Mouse (Mus musculus): Measurements from ENCODE around the gene Rnf26. TPM values are rescaled to one million over a fixed set of nuclear protein-coding genes. Genes with fewer than 3 reads are reported as not detected.

Gene Rnf26
- 30.0 and 33.0 TPM in 2 replicates for polyA plus RNA-seq (2012; rRNA removed)

DNA sequence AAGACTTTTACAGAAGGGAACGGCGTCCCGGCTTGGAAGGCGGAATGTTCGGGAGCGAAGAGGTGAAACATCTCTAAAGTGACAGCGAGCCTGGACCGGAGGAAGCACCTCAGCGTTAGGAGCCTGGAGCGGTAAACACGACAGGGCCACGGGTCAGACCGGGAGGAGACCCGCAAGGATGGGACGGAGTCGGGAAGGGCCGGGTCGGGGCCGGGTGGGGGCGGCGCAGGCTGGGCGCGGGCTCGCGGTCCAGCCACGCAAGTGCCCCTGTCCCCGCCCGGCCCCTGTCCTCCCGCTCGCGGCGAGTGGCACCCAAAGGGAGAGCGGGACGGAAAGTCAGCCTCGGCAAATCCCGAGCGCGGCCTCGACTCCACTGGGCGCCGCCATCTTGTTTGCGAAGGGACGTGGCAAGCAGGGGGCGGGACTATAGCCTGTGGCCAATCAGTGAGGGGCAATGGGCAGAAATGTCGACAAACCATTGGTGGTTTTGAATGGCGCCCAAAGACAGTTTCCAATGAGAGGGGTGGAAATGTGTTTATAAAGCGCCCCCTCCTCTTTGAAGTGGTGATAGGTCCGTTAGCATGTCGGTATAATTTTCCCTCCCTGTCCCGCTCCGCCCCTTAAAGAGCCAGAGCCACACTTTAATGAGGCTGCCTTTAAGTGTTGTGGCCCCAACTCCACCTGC, at the start of gene Rnf26, which contains the start of gene Gm49380:
Rnf26 (minus strand) TSS at position 413 of the 685 bp plus-strand sequence.
Gm49380 (minus strand) TSS at position 396 of the 685 bp plus-strand sequence.

DNA sequence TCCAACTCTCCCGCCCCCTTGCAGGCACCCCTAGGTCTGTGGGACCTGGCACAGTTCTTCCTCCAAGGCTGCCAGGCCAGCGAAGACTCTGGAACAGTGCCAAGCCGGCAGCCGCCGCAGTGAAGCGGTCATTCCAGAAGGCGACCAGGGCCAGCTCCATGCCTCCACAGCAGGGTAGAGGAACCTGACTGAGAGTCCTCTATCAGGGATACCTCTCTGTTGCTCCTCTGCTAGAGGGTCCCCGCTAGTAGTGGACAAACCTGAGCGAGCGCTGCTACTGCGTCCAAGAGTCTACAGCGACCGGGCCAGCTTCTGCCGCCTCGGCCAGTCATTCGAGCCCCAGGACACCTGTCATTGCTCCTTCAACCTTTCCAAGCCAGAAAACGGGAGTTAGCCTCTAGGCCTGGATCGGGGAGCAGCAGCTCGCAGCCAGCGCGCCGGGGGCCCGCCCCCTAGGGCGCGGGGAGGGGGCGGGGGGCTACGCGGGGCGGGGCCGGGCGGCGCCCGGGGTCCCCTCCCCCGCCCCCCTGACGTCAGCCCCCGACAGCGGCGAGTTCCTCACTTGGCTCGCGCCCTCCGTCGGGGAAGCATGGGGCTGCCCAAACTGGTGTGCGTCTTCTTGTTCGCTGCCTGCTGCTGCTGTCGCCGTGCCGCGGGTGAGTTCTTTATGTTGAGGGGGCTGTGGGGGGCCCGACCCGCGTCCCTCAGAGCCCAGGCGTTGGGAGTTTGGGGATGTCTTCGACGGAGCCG, 21.0 kb upstream of the Rnf26 start, which contains the start of gene Mcam:
Mcam (plus strand) TSS at position 369 of the 750 bp plus-strand sequence.

DNA sequence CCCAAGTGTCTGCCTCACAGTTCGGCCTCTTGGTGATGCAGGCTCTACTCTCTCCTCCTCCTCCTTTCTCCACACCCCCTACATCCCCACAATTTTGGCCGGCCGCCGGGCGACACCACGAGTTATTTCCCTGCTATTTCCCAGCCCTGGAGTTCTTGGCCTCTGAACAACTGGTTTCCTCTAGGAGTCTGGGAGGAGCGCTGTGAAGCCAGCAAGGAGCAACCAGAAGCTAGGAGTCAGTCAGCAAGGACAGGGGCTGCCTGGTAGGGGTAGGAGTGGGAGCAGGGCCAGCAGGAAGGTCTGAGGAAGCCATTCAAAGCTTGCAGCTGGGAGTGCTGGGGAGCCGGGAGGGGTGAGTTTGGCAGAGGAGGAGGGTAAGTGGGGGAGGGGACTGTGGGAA, 6.2 kb downstream of the Rnf26 start, which contains the start of gene C1qtnf5:
C1qtnf5 (plus strand) TSS at position 136 of the 400 bp plus-strand sequence.

GRCm38 (mm10) chr9:44101490-44101889, 11.8 kb downstream of the Rnf26 start, which contains the start of gene Mfrp:
Mfrp (plus strand) TSS chr9:44101729.

DNA sequence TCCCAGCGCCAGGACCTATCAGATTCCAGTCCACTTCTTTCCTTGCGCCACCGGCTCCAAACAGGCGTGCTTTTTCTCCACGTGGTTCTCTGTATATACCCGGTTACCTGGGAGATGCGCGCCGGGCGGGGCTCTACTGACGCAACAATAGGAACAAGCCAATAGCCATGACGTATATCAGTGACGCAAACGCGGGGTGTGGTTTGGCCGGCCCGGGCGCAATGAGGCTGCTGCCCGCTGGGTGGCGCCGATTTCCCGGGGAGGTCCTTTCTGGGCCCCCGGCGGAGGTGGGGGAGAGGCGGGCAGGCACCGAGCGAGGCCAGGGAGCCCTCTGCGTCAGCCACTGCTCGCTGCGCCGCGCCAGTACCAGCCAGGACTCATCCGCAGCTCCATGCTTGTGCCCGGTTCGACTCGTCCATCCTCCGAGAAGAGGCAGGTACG, 46.5 kb downstream of the Rnf26 start, which contains the start of gene Usp2:
Usp2 (plus strand) TSS at position 237 of the 441 bp plus-strand sequence.

Other genes with a start within 250 kb of the Rnf26 start
- 8.2 and 13.4 TPM in 2 replicates for gene Thy1, start 70.1 kb downstream of the Rnf26 start, polyA plus RNA-seq (2012; rRNA removed)
- 1.8 and 2.7 TPM in 2 replicates for gene Usp2, start 46.5 kb downstream of the Rnf26 start, polyA plus RNA-seq (2012; rRNA removed)
- gene Mfrp, start 11.8 kb downstream of the Rnf26 start, polyA plus RNA-seq (2012; rRNA removed) = 1.3 and 1.9 TPM in 2 replicates
- gene C1qtnf5, start 6.3 kb downstream of the Rnf26 start, polyA plus RNA-seq (2012; rRNA removed) = 4.3 and 5.5 TPM in 2 replicates
- gene Gm49380, start within 50 bp of the Rnf26 start, polyA plus RNA-seq (2012; rRNA removed) = 0.16 and 0.32 TPM in 2 replicates
- gene Mcam, start 21.0 kb upstream of the Rnf26 start, polyA plus RNA-seq (2012; rRNA removed) = 29.7 and 40.4 TPM in 2 replicates
- 22.4 and 23.4 TPM in 2 replicates for gene Cbl, start 120.5 kb upstream of the Rnf26 start, polyA plus RNA-seq (2012; rRNA removed)
- gene Ccdc153, start 127.2 kb upstream of the Rnf26 start, polyA plus RNA-seq (2012; rRNA removed) = 0.07 and 0.13 TPM in 2 replicates
- 0.74 and 0.75 TPM in 2 replicates for gene Pdzd3, start 138.0 kb upstream of the Rnf26 start, polyA plus RNA-seq (2012; rRNA removed)
- gene Nlrx1, start 155.1 kb upstream of the Rnf26 start, polyA plus RNA-seq (2012; rRNA removed) = 4.3 and 4.6 TPM in 2 replicates
- gene Abcg4, start 175.1 kb upstream of the Rnf26 start, polyA plus RNA-seq (2012; rRNA removed) = 52.4 and 58.7 TPM in 2 replicates
- 43.3 and 49.9 TPM in 2 replicates for gene Hinfp, start 192.2 kb upstream of the Rnf26 start, polyA plus RNA-seq (2012; rRNA removed)
- 47.2 and 53.2 TPM in 2 replicates for gene C2cd2l, start 206.8 kb upstream of the Rnf26 start, polyA plus RNA-seq (2012; rRNA removed)
- gene Dpagt1, start 212.5 kb upstream of the Rnf26 start, polyA plus RNA-seq (2012; rRNA removed) = 38.7 and 39.4 TPM in 2 replicates
- 197 and 236 TPM in 2 replicates for gene H2afx, start 221.2 kb upstream of the Rnf26 start, polyA plus RNA-seq (2012; rRNA removed)
- 50.4 and 50.6 TPM in 2 replicates for gene Hmbs, start 230.7 kb upstream of the Rnf26 start, polyA plus RNA-seq (2012; rRNA removed)
- gene Vps11, start 248.2 kb upstream of the Rnf26 start, polyA plus RNA-seq (2012; rRNA removed) = 36.0 and 37.5 TPM in 2 replicates